Mouse (Mus musculus): ENCODE measurements at regions not wholly inside any gene's neighbourhood (a gene's known extent, or its start where the extent isn't known, plus 50 kb on each side); places are given as distances from the start of the nearest gene placed in this dataset.

DNA sequence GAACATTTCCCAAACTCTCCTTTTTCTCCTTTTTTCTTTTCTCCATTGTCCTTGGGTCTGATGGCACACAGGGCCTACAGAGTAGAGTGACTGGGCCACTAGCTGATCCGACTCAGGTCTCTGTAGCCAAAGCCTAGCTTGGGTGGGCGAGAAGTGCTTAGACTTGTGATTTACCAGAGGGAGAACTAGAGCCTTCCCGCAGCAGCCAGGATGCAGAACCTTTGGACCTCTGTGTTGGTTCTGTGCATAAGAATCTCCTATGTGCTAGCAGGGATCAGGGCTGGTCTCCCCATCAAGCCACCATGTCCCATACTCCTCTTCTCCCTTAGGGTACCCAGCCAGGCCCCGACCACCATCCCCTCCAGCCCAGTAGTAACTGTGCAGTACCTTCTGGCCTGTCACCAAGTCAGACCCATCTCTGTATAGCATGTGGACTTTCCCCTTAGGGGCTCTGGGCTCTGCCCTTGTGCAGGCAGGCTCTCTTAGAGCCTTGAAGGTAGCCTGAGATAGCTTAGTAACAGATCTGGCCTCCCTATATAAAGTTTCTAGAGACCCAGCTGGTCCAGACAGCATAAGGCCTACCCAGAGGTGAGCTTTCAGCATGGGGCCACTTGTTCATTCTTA lies 94.6 kb downstream of the 1700001O22Rik start:
- no peak overlapping the region for H3K9ac ChIP-seq (ENCODE audit: control insufficient read depth, low read depth, low read length, poor library complexity, severe bottlenecking)
- no peaks in the 10 kb centered on the region; the same call in 1 of the 2 replicates for H3K79me2 ChIP-seq (ENCODE audit: control insufficient read depth, insufficient read depth, low read length, poor library complexity)
- DNase-seq (ENCODE audit: low read depth, low spot score) = no peak
- no peaks in the 10 kb centered on the region for H3K27me3 ChIP-seq (ENCODE audit: control insufficient read depth in 1 of 2, insufficient read depth in 2 of 2, low read length in 2 of 2)
- no peak overlapping the region for H3K4me3 ChIP-seq (ENCODE audit: control insufficient read depth in 1 of 2, insufficient read depth in 1 of 2, low read depth in 2 of 2, low read length in 2 of 2)
- peaks cover 3 to 8% of the 10 kb centered on the region in 2 experiments; a peak in 2 of 4 replicates for H3K4me1 ChIP-seq (ENCODE audit: control insufficient read depth in 1 of 2, insufficient read depth in 2 of 2, low read length in 2 of 2)
- no peaks in the 10 kb centered on the region for H3K9me3 ChIP-seq (replicated peaks; ENCODE audit: insufficient read depth, low read length)
- H3K27ac ChIP-seq (ENCODE audit: control insufficient read depth, low read depth, low read length) = no peak overlapping the region
- TF ChIP-seq SMC3 (IDR thresholded peaks at IDR 0.05; ENCODE audit: low read depth, low read length) = no peak
- no peak for TF ChIP-seq UBTF (IDR thresholded peaks at IDR 0.05; ENCODE audit: borderline replicate concordance, insufficient read depth, low read depth, low read length)
- no peak for TF ChIP-seq POLR2A (IDR thresholded peaks at IDR 0.05; ENCODE audit: control insufficient read depth in 1 of 2, insufficient read depth in 1 of 2, low read depth in 1 of 2, low read length in 2 of 2, poor library complexity in 1 of 2)
- TF ChIP-seq ZKSCAN1 (IDR thresholded peaks at IDR 0.05; ENCODE audit: low read depth, low read length) = no peak
- no peak for TF ChIP-seq USF1 (IDR thresholded peaks at IDR 0.05; ENCODE audit: low read depth, low read length)
- TF ChIP-seq RCOR1 (IDR thresholded peaks at IDR 0.05; ENCODE audit: low read depth, low read length) = no peak
- no peak for TF ChIP-seq JUND (IDR thresholded peaks at IDR 0.05; ENCODE audit: low read depth, low read length)
- peaks cover 0 to 5% of the 10 kb centered on the region in 2 experiments; a peak in 2 of 4 replicates for H3K36me3 ChIP-seq (ENCODE audit: control insufficient read depth in 1 of 2, insufficient read depth in 2 of 2, low read length in 2 of 2)

- TF ChIP-seq MYB (IDR thresholded peaks at IDR 0.05; ENCODE audit: low read depth, low read length) (no peak), SIN3A (IDR thresholded peaks at IDR 0.05; ENCODE audit: low read length) (no peak), POLR2A (IDR thresholded peaks at IDR 0.05; ENCODE audit: control insufficient read depth in 1 of 2, insufficient read depth in 1 of 2, low read depth in 1 of 2, low read length in 2 of 2, poor library complexity in 1 of 2) (0 out of 4 replicates have a peak, but pooled peaks of 1 of the 2 experiments have one; percentile 16)
- H3K79me2 ChIP-seq (ENCODE audit: control insufficient read depth, insufficient read depth, low read length, poor library complexity) = no peaks in the 10 kb centered on the region; the same call in 1 of the 2 replicates
- no peak overlapping the region for H3K27ac ChIP-seq (ENCODE audit: control insufficient read depth, low read depth, low read length)
- peak overlapping the region; percentile 79 for H3K9ac ChIP-seq (ENCODE audit: control insufficient read depth, low read depth, low read length, poor library complexity, severe bottlenecking)
- H3K4me1 ChIP-seq (ENCODE audit: control insufficient read depth in 1 of 2, insufficient read depth in 2 of 2, low read length in 2 of 2) = peaks cover 3 to 8% of the 10 kb centered on the region in 2 experiments; a peak in 2 of 4 replicates
- peaks cover 0 to 4% of the 10 kb centered on the region in 2 experiments; a peak in 2 of 4 replicates for H3K36me3 ChIP-seq (ENCODE audit: control insufficient read depth in 1 of 2, insufficient read depth in 2 of 2, low read length in 2 of 2)
- H3K4me3 ChIP-seq (ENCODE audit: control insufficient read depth in 1 of 2, insufficient read depth in 1 of 2, low read depth in 2 of 2, low read length in 2 of 2) = peak overlapping the region; percentile 55 to 57
- peak; percentile 19 for DNase-seq (ENCODE audit: low read depth, low spot score)
- no peaks in the 10 kb centered on the region for H3K27me3 ChIP-seq (ENCODE audit: control insufficient read depth in 1 of 2, insufficient read depth in 2 of 2, low read length in 2 of 2)
- no peaks in the 10 kb centered on the region for H3K9me3 ChIP-seq (replicated peaks; ENCODE audit: insufficient read depth, low read length)
Measured at GRCm38 (mm10) chr2:30708001-30708683, 95.3 kb downstream of the 1700001O22Rik start.
